Mouse (Mus musculus) ovary, adult 2 months (tissue): ENCODE data around the gene Synrg. TPM values are rescaled to one million over a fixed set of nuclear protein-coding genes. Genes with fewer than 3 reads are reported as not detected.

Experiments
- polyA plus RNA-seq: library from polyadenylated mRNA; depleted of rRNA; stranded (reverse); fragments of >200 nt; gene quantifications from 2 replicates; pipeline ENCODE4 v1.2.3, GENCODE M21; 2012; rRNA removed

The Synrg gene
- polyA plus RNA-seq = 15.6 and 16.8 TPM in 2 replicates

DNA sequence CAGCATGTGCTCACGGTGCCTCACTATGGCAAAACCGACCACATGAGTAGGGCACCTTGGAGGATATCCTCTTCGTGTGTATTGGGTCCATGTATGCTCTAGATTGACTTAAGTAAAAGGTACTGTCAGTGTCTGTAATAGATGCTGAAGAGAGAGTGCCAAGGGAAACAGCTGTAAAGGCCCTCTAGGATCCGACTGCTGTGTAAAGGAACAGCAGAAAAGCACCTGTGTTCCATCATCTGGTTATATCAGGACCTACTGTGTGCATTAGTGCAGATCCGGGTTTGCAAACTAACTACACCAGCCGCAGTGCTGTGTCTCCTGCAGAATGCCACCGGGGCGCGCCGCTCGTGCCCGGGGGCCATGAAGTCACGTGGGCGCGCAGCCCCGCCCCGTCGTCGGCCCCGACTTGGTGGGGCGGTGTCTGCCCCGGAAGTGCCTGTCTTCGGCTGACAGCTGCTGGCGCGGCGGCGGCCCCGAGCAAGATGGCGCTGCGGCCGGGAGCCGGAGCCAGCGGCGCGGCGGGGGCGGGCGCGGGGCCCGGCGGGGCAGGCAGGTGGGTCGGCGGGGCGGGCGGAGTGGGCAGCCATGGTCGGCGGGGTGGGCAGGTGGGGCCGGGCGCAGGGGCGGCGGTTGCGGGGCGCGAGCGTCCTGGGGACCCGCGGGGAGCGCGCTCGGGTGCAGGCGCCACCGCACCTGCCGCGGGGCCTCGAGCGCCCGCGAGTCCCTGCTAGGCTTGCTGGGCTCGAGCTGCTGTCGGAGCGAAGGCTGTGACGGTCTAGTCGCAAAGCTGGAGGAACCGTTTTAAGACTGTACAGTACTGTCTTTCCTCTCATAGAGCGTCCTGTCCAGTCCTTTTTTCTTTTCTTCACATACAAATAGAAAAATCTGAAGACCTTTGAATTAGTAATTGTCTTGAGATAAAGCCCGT is at the start of gene Synrg:
Synrg (plus strand) TSS at position 438 of the 931 bp plus-strand sequence.

DNA sequence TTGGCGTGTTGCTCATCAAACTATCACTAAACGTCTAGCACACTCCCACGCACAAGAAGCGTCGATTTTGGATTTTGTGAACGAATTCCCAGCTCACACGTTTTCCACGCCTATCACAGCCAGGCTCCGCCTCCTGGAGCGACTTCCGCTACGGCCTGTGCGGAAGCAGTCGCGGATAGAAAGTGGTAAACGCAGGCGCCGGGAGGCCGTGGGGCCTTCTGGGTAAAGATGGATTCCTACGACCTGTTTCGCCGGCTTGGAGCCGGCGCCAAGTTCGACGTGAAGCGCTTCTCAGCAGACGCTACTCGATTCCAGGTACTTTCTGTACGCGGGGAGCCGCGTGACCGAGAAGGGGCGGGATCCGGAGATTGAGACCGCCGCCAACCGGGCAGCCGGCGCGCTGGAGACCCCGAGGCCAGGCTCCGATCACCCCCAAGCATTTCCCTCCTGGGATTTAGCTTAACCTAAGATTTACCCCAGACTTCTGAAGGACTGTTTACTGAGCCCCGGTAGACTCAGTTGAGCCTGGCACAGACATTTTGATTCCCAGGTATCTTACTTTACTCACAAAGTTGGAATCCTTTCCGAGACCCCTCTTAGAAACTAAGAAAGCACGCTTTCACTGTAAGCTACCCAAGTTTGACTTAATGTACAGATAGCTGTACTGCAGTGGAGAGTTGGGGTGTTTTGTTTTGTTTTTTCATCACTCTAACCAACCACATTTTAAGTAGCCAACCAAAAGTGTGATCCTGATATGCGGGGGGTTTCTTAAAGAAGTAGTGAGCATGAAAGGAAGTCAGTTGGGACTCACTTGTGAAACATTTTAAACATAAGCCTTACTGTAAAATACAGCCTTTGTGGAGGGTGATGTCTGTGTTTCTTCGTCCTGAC is 22.0 kb upstream of the Synrg start, which contains the start of gene Ddx52:
Ddx52 (plus strand) TSS at position 113 of the 891 bp plus-strand sequence.

DNA sequence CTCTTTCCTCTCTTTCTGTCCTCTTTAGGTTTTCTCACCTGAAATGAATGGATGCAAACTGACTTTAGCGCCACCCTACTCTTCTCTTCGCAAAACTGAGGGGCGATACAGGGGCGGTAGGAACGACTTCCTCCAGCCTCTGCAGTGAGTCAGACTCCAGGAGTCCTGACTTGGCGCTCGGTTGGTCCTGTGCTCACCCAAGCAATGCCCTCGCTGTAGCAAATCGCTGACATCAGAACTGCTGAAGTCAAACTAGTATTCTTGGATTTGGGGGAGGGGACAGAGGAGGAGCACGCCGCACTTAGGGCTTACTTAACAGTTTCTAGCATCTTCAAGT is 104.8 kb downstream of the Synrg start, which contains the start of gene Dusp14:
Dusp14 (minus strand) TSS at position 228 of the 337 bp plus-strand sequence.

Other genes starting within 250 kb of the Synrg start
- 13.8 and 17.7 TPM in 2 replicates for gene Wfdc21, start 217.5 kb upstream of the Synrg start, polyA plus RNA-seq
- gene Heatr6, start 210.7 kb upstream of the Synrg start, polyA plus RNA-seq = 28.4 and 30.6 TPM in 2 replicates
- gene Hnf1b, start 114.4 kb upstream of the Synrg start, polyA plus RNA-seq = 4.4 and 7.7 TPM in 2 replicates
- 1.7 and 2.2 TPM in 2 replicates for gene Ddx52, start 22.4 kb upstream of the Synrg start, polyA plus RNA-seq
- gene Dusp14, start 104.8 kb downstream of the Synrg start, polyA plus RNA-seq = 39.3 and 39.4 TPM in 2 replicates
- 6.9 and 7.9 TPM in 2 replicates for gene Tada2a, start 165.2 kb downstream of the Synrg start, polyA plus RNA-seq
- gene Acaca, start 165.2 kb downstream of the Synrg start, polyA plus RNA-seq = 20.9 and 23.7 TPM in 2 replicates
- not detected in 2 replicates for gene Gm11437, start 203.0 kb downstream of the Synrg start, polyA plus RNA-seq